Mouse (Mus musculus) liver, adult 2 months (tissue): ENCODE data around the gene Xntrpc. TPM values are rescaled to one million over a fixed set of nuclear protein-coding genes. Genes with fewer than 3 reads are reported as not detected.
A peak's percentile ranks its signal among the peaks of the same experiment; 100 is the strongest.

Source experiments
- DNase-seq: peaks from one replicate; pipeline ENCODE4 v3.0.0-alpha.2; 2011; ENCODE audit warnings: low read depth, low spot score; ENCODE audit errors: extremely low read depth
- H3K27ac ChIP-seq: fragments of 200-500 bp; replicated peaks from 2 replicates; pipeline ENCODE4 v1.5.1; 2012; ENCODE audit warnings: low read depth, mild to moderate bottlenecking, control low read depth, inconsistent platforms, low read length; ENCODE audit not compliant: insufficient read depth
- H3K27me3 ChIP-seq: fragments of 200-500 bp; 2 replicates; pipeline ENCODE4 v1.6.1; 2012; ENCODE audit warnings: mild to moderate bottlenecking, moderate library complexity, low read length, inconsistent platforms; ENCODE audit not compliant: control insufficient read depth, insufficient read depth
- H3K36me3 ChIP-seq: fragments of 200-500 bp; 2 replicates; pipeline ENCODE4 v1.6.1; 2012; ENCODE audit warnings: low read length, inconsistent platforms; ENCODE audit not compliant: control insufficient read depth, insufficient read depth
- H3K4me1 ChIP-seq: fragments of 200-500 bp; 2 replicates; pipeline ENCODE4 v1.6.1; 2011; ENCODE audit warnings: low read length; ENCODE audit not compliant: control insufficient read depth, insufficient read depth
- H3K4me3 ChIP-seq: fragments of 200-500 bp; 2 replicates; pipeline ENCODE4 v1.5.1; 2011; ENCODE audit warnings: low read depth, mild to moderate bottlenecking, control low read depth, low read length, moderate library complexity; ENCODE audit not compliant: insufficient read depth
- H3K79me2 ChIP-seq: fragments of 200-500 bp; 2 replicates; pipeline ENCODE4 v1.6.1; 2012; ENCODE audit warnings: inconsistent platforms, mild to moderate bottlenecking, low read length, moderate library complexity; ENCODE audit not compliant: control insufficient read depth, insufficient read depth
- H3K9ac ChIP-seq: fragments of 200-500 bp; 2 replicates; pipeline ENCODE4 v1.6.1; 2012; ENCODE audit warnings: low read depth, mild to moderate bottlenecking, control low read depth, inconsistent platforms, low read length
- CTCF ChIP-seq: fragments of 200-500 bp; IDR thresholded peaks from 2 replicates; pipeline ENCODE4 v1.5.1; 2011; ENCODE audit warnings: low read depth, low read length, control low read depth
- POLR2A ChIP-seq: fragments of 200-500 bp; IDR thresholded peaks from 2 replicates; pipeline ENCODE4 v1.6.1; 2011; ENCODE audit warnings: low read length, control low read depth; ENCODE audit not compliant: insufficient read depth; ENCODE audit errors: extremely low read depth
- WGBS: fragments of 180-500 bp; shearing (Covaris S2); methylation state at CpG from one replicate; pipeline ENCODE4 v1.1.7; 2018; 5-methylcytosine and 5-hydroxymethylcytosine counted together
- polyA plus RNA-seq: library from polyadenylated mRNA; depleted of rRNA; stranded (reverse); fragments of >200 nt; gene quantifications from 2 replicates; pipeline ENCODE4 v1.2.3, GENCODE M21; 2012
- total RNA-seq: library from RNA; depleted of rRNA; stranded (reverse); fragments of >200 nt; gene quantifications from 2 replicates; pipeline ENCODE4 v1.2.3, GENCODE M21; 2014

The Xntrpc gene
- total and polyA plus RNA-seq, 2 experiments = 0.18 to 0.75 TPM

- H3K79me2 ChIP-seq = no peaks in the 10 kb centered on the region
- no peak for DNase-seq
- no peaks in the 10 kb centered on the region for H3K27me3 ChIP-seq
- H3K4me1 ChIP-seq = no peaks in the 10 kb centered on the region
- H3K27ac ChIP-seq = no peak within 1 kb of the TSS
- peaks cover 16% of the 10 kb centered on the region; the same call in 1 of the 2 replicates for H3K36me3 ChIP-seq
- no peak within 1 kb of the TSS for H3K4me3 ChIP-seq
- TF ChIP-seq CTCF (no peak), POLR2A (no peak)
- no peak within 1 kb of the TSS for H3K9ac ChIP-seq
- WGBS = 85% methylated on average over 5 of the region's 5 CpGs
These were observed 17.3 kb downstream of the Xntrpc start, which contains the start of gene Trpc2 for GRCm38 (mm10) chr7:102082816-102083215. Trpc2 (plus strand) TSS chr7:102083116.

DNA sequence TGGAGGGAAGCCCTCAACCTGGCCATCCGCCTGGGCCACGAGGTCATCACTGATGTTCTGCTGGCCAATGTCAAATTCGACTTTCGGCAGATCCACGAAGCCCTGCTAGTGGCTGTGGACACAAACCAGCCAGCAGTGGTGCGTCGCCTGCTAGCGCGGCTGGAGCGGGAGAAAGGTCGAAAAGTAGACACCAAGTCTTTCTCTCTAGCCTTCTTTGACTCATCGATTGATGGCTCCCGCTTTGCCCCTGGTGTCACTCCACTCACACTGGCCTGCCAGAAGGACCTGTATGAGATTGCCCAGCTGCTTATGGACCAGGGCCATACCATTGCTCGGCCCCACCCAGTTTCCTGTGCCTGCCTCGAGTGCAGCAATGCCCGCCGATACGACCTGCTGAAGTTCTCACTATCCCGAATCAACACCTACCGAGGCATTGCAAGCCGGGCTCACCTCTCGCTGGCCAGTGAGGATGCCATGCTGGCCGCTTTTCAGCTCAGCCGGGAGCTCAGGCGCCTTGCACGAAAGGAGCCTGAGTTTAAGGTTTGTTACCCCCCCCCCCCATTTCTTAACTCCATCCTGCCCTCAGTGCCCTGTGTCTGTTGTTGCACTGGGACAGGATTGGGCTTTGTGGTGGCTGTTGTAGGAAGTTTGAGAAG lies 18.7 kb downstream of the Xntrpc start:
- 90% methylated on average over 26 of the region's 26 CpGs for WGBS
- no peak overlapping the region for H3K9ac ChIP-seq

DNA sequence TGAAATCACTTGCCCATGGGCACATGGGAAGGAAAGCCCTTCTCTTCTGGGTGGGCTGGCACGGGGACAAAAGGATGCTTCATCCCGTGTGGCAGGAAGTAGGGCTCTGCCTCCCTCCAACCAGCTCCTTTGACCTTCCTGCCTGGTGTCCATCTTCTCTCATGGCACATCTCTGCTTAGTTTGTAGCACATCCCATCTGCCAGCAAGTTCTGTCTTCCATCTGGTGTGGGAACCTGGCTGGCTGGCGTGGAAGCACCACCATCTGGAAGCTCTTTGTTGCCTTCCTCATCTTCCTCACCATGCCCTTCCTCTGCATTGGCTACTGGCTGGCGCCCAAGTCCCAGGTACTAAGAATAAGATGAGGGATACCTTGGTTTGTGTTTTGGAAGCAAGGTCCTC lies 21.8 kb downstream of the Xntrpc start:
- Histone ChIP-seq H3K4me1 (no peaks in the 10 kb centered on the region), H3K27me3 (no peaks in the 10 kb centered on the region), H3K79me2 (no peaks in the 10 kb centered on the region), H3K4me3 (no peak overlapping the region), H3K9ac (no peak overlapping the region), H3K36me3 (peaks cover 3% of the 10 kb centered on the region; the same call in 1 of the 2 replicates), H3K27ac (no peak overlapping the region)
- no peak for DNase-seq
- 85% methylated on average over 4 of the region's 4 CpGs for whole genome bisulfite sequencing
- TF ChIP-seq CTCF (no peak), POLR2A (no peak)

More for the DNA sequence above, 18.7 kb downstream of the Xntrpc start:
- peaks cover 16% of the 10 kb centered on the region; the same call in 1 of the 2 replicates for H3K36me3 ChIP-seq
- DNase-seq = no peak
- no peaks in the 10 kb centered on the region for H3K27me3 ChIP-seq
- H3K4me3 ChIP-seq = no peak overlapping the region
- H3K27ac ChIP-seq = no peak overlapping the region
- no peaks in the 10 kb centered on the region for H3K4me1 ChIP-seq
- no peaks in the 10 kb centered on the region for H3K79me2 ChIP-seq
- TF ChIP-seq CTCF = no peak
- TF ChIP-seq POLR2A = no peak

GRCm38 (mm10) chr7:102099760-102100661 lies 34.5 kb downstream of the Xntrpc start:
- no peaks in the 10 kb centered on the region for H3K79me2 ChIP-seq
- H3K27me3 ChIP-seq = no peaks in the 10 kb centered on the region
- H3K9ac ChIP-seq = no peak overlapping the region
- WGBS = 14% methylated on average over 30 of the region's 30 CpGs
- peak overlapping the region; percentile 43 for H3K4me3 ChIP-seq
- DNase-seq = no peak
- no peaks in the 10 kb centered on the region for H3K4me1 ChIP-seq
- TF ChIP-seq POLR2A (no peak), CTCF (no peak)
- H3K36me3 ChIP-seq = no peaks in the 10 kb centered on the region
- H3K27ac ChIP-seq = no peak overlapping the region

DNA sequence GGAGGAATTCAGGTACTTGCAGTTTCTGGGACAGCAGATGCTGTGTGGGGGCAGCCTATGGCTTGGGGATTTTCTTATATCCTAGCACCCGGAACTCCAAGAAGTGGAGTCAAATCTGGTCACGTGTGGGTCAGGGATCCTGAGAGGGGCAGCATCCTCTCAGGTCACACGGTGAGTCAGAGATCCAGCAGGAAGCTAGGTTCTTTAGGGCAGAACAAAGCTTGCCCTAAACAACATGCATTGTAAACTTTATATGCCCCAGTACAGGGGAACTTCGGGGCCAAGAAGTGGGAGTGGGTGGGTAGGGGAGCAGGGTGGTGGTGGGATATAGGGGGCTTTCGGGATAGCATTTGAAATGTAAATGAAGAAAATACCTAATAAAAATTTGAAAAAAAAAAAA lies 35.4 kb downstream of the Xntrpc start:
- Histone ChIP-seq H3K79me2 (no peaks in the 10 kb centered on the region), H3K27me3 (no peaks in the 10 kb centered on the region), H3K36me3 (no peaks in the 10 kb centered on the region), H3K9ac (no peak overlapping the region), H3K4me3 (no peak overlapping the region), H3K27ac (no peak overlapping the region), H3K4me1 (no peaks in the 10 kb centered on the region)
- TF ChIP-seq POLR2A (no peak), CTCF (no peak)
- WGBS = 83% methylated on average over 5 of the region's 5 CpGs
- no peak for DNase-seq
